Mouse (Mus musculus): ENCODE data around the gene Rnf166. TPM values are rescaled to one million over a fixed set of nuclear protein-coding genes. Genes with fewer than 3 reads are reported as not detected.
A peak's percentile ranks its signal among the peaks of the same experiment; 100 is the strongest.

Rnf166 gene
- total RNA-seq, 2 experiments from 2014 or later, result 41.2 to 43.2 TPM

GRCm38 (mm10) chr8:122442781-122443180 is 33.1 kb downstream of the Rnf166 start:
- no peak for ATAC-seq (replicated peaks; ENCODE audit: poor library complexity, severe bottlenecking)

- no peak for ATAC-seq (replicated peaks; ENCODE audit: poor library complexity, severe bottlenecking)
These were observed 33.5 kb downstream of the Rnf166 start for GRCm38 (mm10) chr8:122442356-122442755.

GRCm38 (mm10) chr8:122441326-122441725 is 34.5 kb downstream of the Rnf166 start:
- ATAC-seq (replicated peaks; ENCODE audit: poor library complexity, severe bottlenecking), result no peak

GRCm38 (mm10) chr8:122439336-122439735 is 36.5 kb downstream of the Rnf166 start:
- ATAC-seq (replicated peaks; ENCODE audit: poor library complexity, severe bottlenecking), result no peak

- peak; percentile 70 for ATAC-seq (replicated peaks; ENCODE audit: poor library complexity, severe bottlenecking)
These were observed 38.0 kb downstream of the Rnf166 start for GRCm38 (mm10) chr8:122437708-122438331.

- 0 out of 2 replicates have a peak, but pooled peaks have one; percentile 6 for ATAC-seq (replicated peaks; ENCODE audit: poor library complexity, severe bottlenecking)
These were observed 39.2 kb downstream of the Rnf166 start for GRCm38 (mm10) chr8:122436586-122437125.

- no peak for ATAC-seq (replicated peaks; ENCODE audit: poor library complexity, severe bottlenecking)
These were observed 39.7 kb downstream of the Rnf166 start for GRCm38 (mm10) chr8:122436146-122436545.

- ATAC-seq (replicated peaks; ENCODE audit: poor library complexity, severe bottlenecking), result no peak
These were observed 40.5 kb downstream of the Rnf166 start for GRCm38 (mm10) chr8:122435375-122435774.

GRCm38 (mm10) chr8:122433269-122433905 is 42.5 kb downstream of the Rnf166 start:
- peak; percentile 20 for ATAC-seq (replicated peaks; ENCODE audit: poor library complexity, severe bottlenecking)

- peak; percentile 54 for ATAC-seq (replicated peaks; ENCODE audit: poor library complexity, severe bottlenecking)
These were observed 43.2 kb downstream of the Rnf166 start, which contains the start of gene Cyba for GRCm38 (mm10) chr8:122432443-122433268. Gene Cyba (minus strand): TSS chr8:122432930.

GRCm38 (mm10) chr8:122431694-122432442 is 44.0 kb downstream of the Rnf166 start:
- no peak; the same call in 1 of the 2 replicates for ATAC-seq (replicated peaks; ENCODE audit: poor library complexity, severe bottlenecking)

GRCm38 (mm10) chr8:122430646-122431045 is 45.2 kb downstream of the Rnf166 start:
- ATAC-seq (replicated peaks; ENCODE audit: poor library complexity, severe bottlenecking), result no peak

GRCm38 (mm10) chr8:122430058-122430636 is 45.7 kb downstream of the Rnf166 start:
- ATAC-seq (replicated peaks; ENCODE audit: poor library complexity, severe bottlenecking), result peak; percentile 72

- ATAC-seq (replicated peaks; ENCODE audit: poor library complexity, severe bottlenecking), result no peak
These were observed 47.7 kb downstream of the Rnf166 start for GRCm38 (mm10) chr8:122428163-122428562.

- ATAC-seq (replicated peaks; ENCODE audit: poor library complexity, severe bottlenecking), result no peak
These were observed 48.3 kb downstream of the Rnf166 start for GRCm38 (mm10) chr8:122427607-122428006.

- no peak for ATAC-seq (replicated peaks; ENCODE audit: poor library complexity, severe bottlenecking)
These were observed 49.7 kb downstream of the Rnf166 start for GRCm38 (mm10) chr8:122426145-122426544.

- ATAC-seq (replicated peaks; ENCODE audit: poor library complexity, severe bottlenecking), result no peak
These were observed 52.2 kb downstream of the Rnf166 start for GRCm38 (mm10) chr8:122423659-122424058.

GRCm38 (mm10) chr8:122423217-122423616 is 52.6 kb downstream of the Rnf166 start:
- ATAC-seq (replicated peaks; ENCODE audit: poor library complexity, severe bottlenecking), result no peak

- no peak for ATAC-seq (replicated peaks; ENCODE audit: poor library complexity, severe bottlenecking)
These were observed 54.3 kb downstream of the Rnf166 start, which contains the start of gene Il17c for GRCm38 (mm10) chr8:122421376-122422070. Gene Il17c (plus strand): TSS chr8:122422020.
